Mouse (Mus musculus): ENCODE results near the gene Exosc10. TPM values are rescaled to one million over a fixed set of nuclear protein-coding genes. Genes with fewer than 3 reads are reported as not detected.

Gene Exosc10
- polyA plus RNA-seq, 1 experiment from 2014 or later: 69.3 TPM

GRCm38 (mm10) chr4:148523538-148523937 is 34.7 kb upstream of the Exosc10 start:
- Histone ChIP-seq H3K36me3 (ENCODE audit: control insufficient read depth, insufficient read depth) (peaks cover 42% of the 10 kb centered on the region), H3K4me3 (ENCODE audit: low read length) (no peak overlapping the region)
- ATAC-seq (replicated peaks; ENCODE audit: extremely low read depth, insufficient read depth, low FRiP score): no peak

GRCm38 (mm10) chr4:148527158-148527910 is 30.9 kb upstream of the Exosc10 start:
- no peak for ATAC-seq (replicated peaks; ENCODE audit: extremely low read depth, insufficient read depth, low FRiP score)
- H3K36me3 ChIP-seq (ENCODE audit: control insufficient read depth, insufficient read depth): peaks cover 51% of the 10 kb centered on the region
- H3K4me1 ChIP-seq (ENCODE audit: control insufficient read depth, insufficient read depth, low read length): no peaks in the 10 kb centered on the region
- no peak overlapping the region for H3K27ac ChIP-seq (ENCODE audit: low read length)
- no peaks in the 10 kb centered on the region for H3K9me3 ChIP-seq (replicated peaks; ENCODE audit: control insufficient read depth, low read length)
- H3K4me3 ChIP-seq (ENCODE audit: low read length): no peak overlapping the region
- WGBS: 74% methylated on average over 10 of the region's 10 CpGs
- H3K27me3 ChIP-seq (ENCODE audit: control insufficient read depth, insufficient read depth, low read length): no peaks in the 10 kb centered on the region
- H3K4me2 ChIP-seq (ENCODE audit: low read depth, low read length): no peak overlapping the region
- no peak overlapping the region for H3K9ac ChIP-seq (ENCODE audit: low read length)

More at GRCm38 (mm10) chr4:148523538-148523937, 34.7 kb upstream of the Exosc10 start:
- H3K9me3 ChIP-seq (replicated peaks; ENCODE audit: control insufficient read depth, low read length): no peaks in the 10 kb centered on the region
- H3K4me1 ChIP-seq (ENCODE audit: control insufficient read depth, insufficient read depth, low read length): no peaks in the 10 kb centered on the region
- 69% methylated on average over 7 of the region's 7 CpGs for WGBS
- no peak overlapping the region for H3K4me2 ChIP-seq (ENCODE audit: low read depth, low read length)
- H3K9ac ChIP-seq (ENCODE audit: low read length): no peak overlapping the region
- H3K27ac ChIP-seq (ENCODE audit: low read length): no peak overlapping the region
- no peaks in the 10 kb centered on the region for H3K27me3 ChIP-seq (ENCODE audit: control insufficient read depth, insufficient read depth, low read length)

GRCm38 (mm10) chr4:148530351-148530750 is 27.9 kb upstream of the Exosc10 start:
- H3K9ac ChIP-seq (ENCODE audit: low read length): no peak overlapping the region
- no peaks in the 10 kb centered on the region for H3K9me3 ChIP-seq (replicated peaks; ENCODE audit: control insufficient read depth, low read length)
- H3K27me3 ChIP-seq (ENCODE audit: control insufficient read depth, insufficient read depth, low read length): no peaks in the 10 kb centered on the region
- H3K4me3 ChIP-seq (ENCODE audit: low read length): no peak overlapping the region
- H3K36me3 ChIP-seq (ENCODE audit: control insufficient read depth, insufficient read depth): peaks cover 51% of the 10 kb centered on the region
- ATAC-seq (replicated peaks; ENCODE audit: extremely low read depth, insufficient read depth, low FRiP score): no peak
- no peaks in the 10 kb centered on the region for H3K4me1 ChIP-seq (ENCODE audit: control insufficient read depth, insufficient read depth, low read length)
- H3K4me2 ChIP-seq (ENCODE audit: low read depth, low read length): no peak overlapping the region
- 96% methylated on average over 5 of the region's 5 CpGs for WGBS
- no peak overlapping the region for H3K27ac ChIP-seq (ENCODE audit: low read length)

GRCm38 (mm10) chr4:148530778-148531177 is 27.5 kb upstream of the Exosc10 start:
- no peak overlapping the region for H3K9ac ChIP-seq (ENCODE audit: low read length)
- H3K4me2 ChIP-seq (ENCODE audit: low read depth, low read length): no peak overlapping the region
- H3K9me3 ChIP-seq (replicated peaks; ENCODE audit: control insufficient read depth, low read length): no peaks in the 10 kb centered on the region
- peaks cover 49% of the 10 kb centered on the region for H3K36me3 ChIP-seq (ENCODE audit: control insufficient read depth, insufficient read depth)
- WGBS: 86% methylated on average over 6 of the region's 6 CpGs
- H3K27ac ChIP-seq (ENCODE audit: low read length): no peak overlapping the region
- no peaks in the 10 kb centered on the region for H3K4me1 ChIP-seq (ENCODE audit: control insufficient read depth, insufficient read depth, low read length)
- no peaks in the 10 kb centered on the region for H3K27me3 ChIP-seq (ENCODE audit: control insufficient read depth, insufficient read depth, low read length)
- no peak; the same call in 1 of the 2 replicates for ATAC-seq (replicated peaks; ENCODE audit: extremely low read depth, insufficient read depth, low FRiP score)
- H3K4me3 ChIP-seq (ENCODE audit: low read length): no peak overlapping the region

GRCm38 (mm10) chr4:148531341-148531740 is 26.9 kb upstream of the Exosc10 start:
- Histone ChIP-seq H3K36me3 (ENCODE audit: control insufficient read depth, insufficient read depth) (peaks cover 51% of the 10 kb centered on the region), H3K27ac (ENCODE audit: low read length) (no peak overlapping the region), H3K9ac (ENCODE audit: low read length) (no peak overlapping the region), H3K9me3 (replicated peaks; ENCODE audit: control insufficient read depth, low read length) (no peaks in the 10 kb centered on the region), H3K4me1 (ENCODE audit: control insufficient read depth, insufficient read depth, low read length) (no peaks in the 10 kb centered on the region), H3K4me3 (ENCODE audit: low read length) (no peak overlapping the region), H3K27me3 (ENCODE audit: control insufficient read depth, insufficient read depth, low read length) (no peaks in the 10 kb centered on the region), H3K4me2 (ENCODE audit: low read depth, low read length) (no peak overlapping the region)
- ATAC-seq (replicated peaks; ENCODE audit: extremely low read depth, insufficient read depth, low FRiP score): no peak
- 78% methylated on average over 4 of the region's 4 CpGs for WGBS

- no peaks in the 10 kb centered on the region for H3K9me3 ChIP-seq (replicated peaks; ENCODE audit: control insufficient read depth, low read length)
- H3K4me1 ChIP-seq (ENCODE audit: control insufficient read depth, insufficient read depth, low read length): no peaks in the 10 kb centered on the region
- ATAC-seq (replicated peaks; ENCODE audit: extremely low read depth, insufficient read depth, low FRiP score): no peak
- peaks cover 58% of the 10 kb centered on the region for H3K36me3 ChIP-seq (ENCODE audit: control insufficient read depth, insufficient read depth)
- WGBS: 91% methylated on average over 3 of the region's 3 CpGs
- H3K4me3 ChIP-seq (ENCODE audit: low read length): no peak overlapping the region
- no peak overlapping the region for H3K4me2 ChIP-seq (ENCODE audit: low read depth, low read length)
- no peak overlapping the region for H3K9ac ChIP-seq (ENCODE audit: low read length)
- H3K27ac ChIP-seq (ENCODE audit: low read length): no peak overlapping the region
- H3K27me3 ChIP-seq (ENCODE audit: control insufficient read depth, insufficient read depth, low read length): no peaks in the 10 kb centered on the region
These were observed 25.7 kb upstream of the Exosc10 start for GRCm38 (mm10) chr4:148532516-148532915.

- no peak overlapping the region for H3K27ac ChIP-seq (ENCODE audit: low read length)
- no peak overlapping the region for H3K4me3 ChIP-seq (ENCODE audit: low read length)
- H3K4me2 ChIP-seq (ENCODE audit: low read depth, low read length): no peak overlapping the region
- 89% methylated on average over 12 of the region's 12 CpGs for WGBS
- H3K4me1 ChIP-seq (ENCODE audit: control insufficient read depth, insufficient read depth, low read length): no peaks in the 10 kb centered on the region
- ATAC-seq (replicated peaks; ENCODE audit: extremely low read depth, insufficient read depth, low FRiP score): no peak
- H3K36me3 ChIP-seq (ENCODE audit: control insufficient read depth, insufficient read depth): peaks cover 68% of the 10 kb centered on the region
- no peak overlapping the region for H3K9ac ChIP-seq (ENCODE audit: low read length)
- no peaks in the 10 kb centered on the region for H3K9me3 ChIP-seq (replicated peaks; ENCODE audit: control insufficient read depth, low read length)
- no peaks in the 10 kb centered on the region for H3K27me3 ChIP-seq (ENCODE audit: control insufficient read depth, insufficient read depth, low read length)
These were observed 24.5 kb upstream of the Exosc10 start for GRCm38 (mm10) chr4:148533613-148534328.

GRCm38 (mm10) chr4:148535876-148536275 is 22.4 kb upstream of the Exosc10 start:
- no peak overlapping the region for H3K4me3 ChIP-seq (ENCODE audit: low read length)
- no peaks in the 10 kb centered on the region for H3K4me1 ChIP-seq (ENCODE audit: control insufficient read depth, insufficient read depth, low read length)
- ATAC-seq (replicated peaks; ENCODE audit: extremely low read depth, insufficient read depth, low FRiP score): no peak
- H3K9me3 ChIP-seq (replicated peaks; ENCODE audit: control insufficient read depth, low read length): no peaks in the 10 kb centered on the region
- 72% methylated on average over 3 of the region's 3 CpGs for WGBS
- H3K9ac ChIP-seq (ENCODE audit: low read length): no peak overlapping the region
- no peaks in the 10 kb centered on the region for H3K27me3 ChIP-seq (ENCODE audit: control insufficient read depth, insufficient read depth, low read length)
- peaks cover 73% of the 10 kb centered on the region for H3K36me3 ChIP-seq (ENCODE audit: control insufficient read depth, insufficient read depth)
- H3K27ac ChIP-seq (ENCODE audit: low read length): no peak overlapping the region
- H3K4me2 ChIP-seq (ENCODE audit: low read depth, low read length): no peak overlapping the region

- H3K4me3 ChIP-seq (ENCODE audit: low read length): no peak overlapping the region
- H3K36me3 ChIP-seq (ENCODE audit: control insufficient read depth, insufficient read depth): peaks cover 80% of the 10 kb centered on the region
- no peaks in the 10 kb centered on the region for H3K27me3 ChIP-seq (ENCODE audit: control insufficient read depth, insufficient read depth, low read length)
- 89% methylated on average over 4 of the region's 4 CpGs for WGBS
- H3K9me3 ChIP-seq (replicated peaks; ENCODE audit: control insufficient read depth, low read length): no peaks in the 10 kb centered on the region
- H3K4me1 ChIP-seq (ENCODE audit: control insufficient read depth, insufficient read depth, low read length): no peaks in the 10 kb centered on the region
- H3K27ac ChIP-seq (ENCODE audit: low read length): no peak overlapping the region
- ATAC-seq (replicated peaks; ENCODE audit: extremely low read depth, insufficient read depth, low FRiP score): no peak
- H3K9ac ChIP-seq (ENCODE audit: low read length): no peak overlapping the region
- H3K4me2 ChIP-seq (ENCODE audit: low read depth, low read length): no peak overlapping the region
These were observed 9.1 kb upstream of the Exosc10 start for GRCm38 (mm10) chr4:148549106-148549505.

All from heart, embryonic 16.5 days (tissue).